Mouse (Mus musculus): Measurements from ENCODE around the gene Dap3. TPM values are rescaled to one million over a fixed set of nuclear protein-coding genes. Genes with fewer than 3 reads are reported as not detected.

Dap3 gene
- total and polyA plus RNA-seq, 3 experiments = 128 to 169 (median 145) TPM

- dilution Hi-C loops (cut with MboI; ENCODE audit: extremely low pct_ligation_motif_present, extremely low pct_unique_long_range_greater_than_20kb, low sequenced_read_pairs) = no loop called here
- no peak overlapping the region for H3K4me3 ChIP-seq (replicated peaks in 1 of 3; ENCODE audit: low read depth in 2 of 3, low read length in 2 of 3, poor library complexity in 1 of 3)
- H3K27ac ChIP-seq (ENCODE audit: insufficient read depth, low read depth) = no peak overlapping the region
- peaks cover 54 to 96% of the 10 kb centered on the region in 2 experiments for H3K36me3 ChIP-seq (replicated peaks in 1 of 2; ENCODE audit: control insufficient read depth in 1 of 2, insufficient read depth in 1 of 2, low read length in 1 of 2)
- no peaks in the 10 kb centered on the region for H3K79me2 ChIP-seq (replicated peaks; ENCODE audit: control insufficient read depth, extremely low read depth, insufficient read depth, poor library complexity, severe bottlenecking)
- in situ Hi-C loops (cut with MboI; ENCODE audit: low pct_ligation_motif_present, low pct_unique_long_range_greater_than_20kb, low sequenced_read_pairs) = loop anchor here (25.0 kb wide), 1 partner anchor 108 kb away; no protein-coding TSS in a partner anchor
- TF ChIP-seq KAT2A (IDR thresholded peaks at IDR 0.05; ENCODE audit: insufficient replicate concordance, low read length) = no peak
- TF ChIP-seq UBTF (IDR thresholded peaks at IDR 0.05; ENCODE audit: low read depth, low read length) = no peak
- no peak for TF ChIP-seq GABPA (IDR thresholded peaks at IDR 0.05; ENCODE audit: insufficient replicate concordance, low read depth, low read length)
- no peak for TF ChIP-seq JUN (IDR thresholded peaks at IDR 0.05; ENCODE audit: insufficient read depth, low read depth, low read length)
- TF ChIP-seq ZKSCAN1 (IDR thresholded peaks at IDR 0.05; ENCODE audit: borderline replicate concordance, low read depth, low read length) = no peak
- TF ChIP-seq MYC (IDR thresholded peaks at IDR 0.05; ENCODE audit: low read depth, low read length) = no peak
- TF ChIP-seq ZNF384 (IDR thresholded peaks at IDR 0.05; ENCODE audit: low read depth, low read length) = no peak
- no peak for TF ChIP-seq POLR2A (IDR thresholded peaks at IDR 0.05; ENCODE audit: low read depth, low read length)
- no peak for TF ChIP-seq ETS1 (conservative IDR thresholded peaks at IDR 0.05; ENCODE audit: low read depth, low read length)
- TF ChIP-seq NELFE (IDR thresholded peaks at IDR 0.05; ENCODE audit: low read depth, low read length) = no peak
- no peak for TF ChIP-seq MAFK (IDR thresholded peaks at IDR 0.05; ENCODE audit: insufficient replicate concordance, low read length)
- no peak for TF ChIP-seq ELF1 (IDR thresholded peaks at IDR 0.05; ENCODE audit: low read depth, low read length)
- TF ChIP-seq TBP (conservative IDR thresholded peaks at IDR 0.05; ENCODE audit: low read depth, low read length) = no peak
- no peak for TF ChIP-seq NRF1 (IDR thresholded peaks at IDR 0.05; ENCODE audit: low read depth, low read length)
- no peak for TF ChIP-seq IRF4 (IDR thresholded peaks at IDR 0.05; ENCODE audit: low read depth, low read length)
- no peaks in the 10 kb centered on the region for H3K27me3 ChIP-seq (replicated peaks)
- no peaks in the 10 kb centered on the region for H3K9me3 ChIP-seq (replicated peaks; ENCODE audit: low read length)
- no peak overlapping the region for H3K4me2 ChIP-seq (ENCODE audit: insufficient read depth, low read depth, poor library complexity, severe bottlenecking)
- H3K9ac ChIP-seq (ENCODE audit: insufficient read depth, low read depth) = no peak overlapping the region
- DNase-seq (ENCODE audit: extremely low read depth) = no peak
- no peaks in the 10 kb centered on the region for H3K4me1 ChIP-seq (ENCODE audit: control insufficient read depth in 1 of 2, insufficient read depth in 2 of 2)
Observed at GRCm38 (mm10) chr3:88929501-88929900, 21.5 kb downstream of the Dap3 start.

- Histone ChIP-seq H3K4me1 (ENCODE audit: control insufficient read depth in 1 of 2, insufficient read depth in 2 of 2) (no peaks in the 10 kb centered on the region), H3K4me3 (replicated peaks in 1 of 3; ENCODE audit: low read depth in 2 of 3, low read length in 2 of 3, poor library complexity in 1 of 3) (no peak overlapping the region), H3K9ac (ENCODE audit: insufficient read depth, low read depth) (no peak overlapping the region), H3K4me2 (ENCODE audit: insufficient read depth, low read depth, poor library complexity, severe bottlenecking) (no peak overlapping the region), H3K9me3 (replicated peaks; ENCODE audit: low read length) (peaks cover 9% of the 10 kb centered on the region), H3K27ac (ENCODE audit: insufficient read depth, low read depth) (no peak overlapping the region), H3K27me3 (replicated peaks) (no peaks in the 10 kb centered on the region), H3K79me2 (replicated peaks; ENCODE audit: control insufficient read depth, extremely low read depth, insufficient read depth, poor library complexity, severe bottlenecking) (no peaks in the 10 kb centered on the region), H3K36me3 (replicated peaks in 1 of 2; ENCODE audit: control insufficient read depth in 1 of 2, insufficient read depth in 1 of 2, low read length in 1 of 2) (peaks cover 67 to 98% of the 10 kb centered on the region in 2 experiments)
- dilution Hi-C loops (cut with MboI; ENCODE audit: extremely low pct_ligation_motif_present, extremely low pct_unique_long_range_greater_than_20kb, low sequenced_read_pairs) (no loop called here), in situ Hi-C loops (cut with MboI; ENCODE audit: low pct_ligation_motif_present, low pct_unique_long_range_greater_than_20kb, low sequenced_read_pairs) (loop anchor here (25.0 kb wide), 1 partner anchor 112 kb away; no protein-coding TSS in a partner anchor)
- peak in 1 of 2 experiments; percentile 25; a peak in 1 of 4 replicates for TF ChIP-seq CTCF (conservative IDR thresholded peaks at IDR 0.05 in 1 of 2, IDR thresholded peaks at IDR 0.05 in 1 of 2; ENCODE audit: low read depth in 2 of 2, low read length in 2 of 2)
- no peak; the same call in 1 of the 2 replicates for TF ChIP-seq RAD21 (IDR thresholded peaks at IDR 0.05; ENCODE audit: low read depth, low read length)
- DNase-seq (ENCODE audit: extremely low read depth) = no peak
Observed at GRCm38 (mm10) chr3:88925651-88926050, 25.3 kb downstream of the Dap3 start.
